ENCODE assay signal across 20 mouse cellular contexts in genomic region chr2:25051450-25051849, GRCm38 (mm10). TPM values are rescaled to one million over a fixed set of nuclear protein-coding genes. Genes with fewer than 3 reads are reported as not detected.
"Had no signal": no experiment of that assay in that cellular context is flagged by ENCODE, and none has a peak within 500 bp of the region (broad histone marks: within the 10 kb centered on the region; RNA-seq: fewer than 3 reads in every experiment).

No protein-coding gene starts in this region.

- H3K36me3 ChIP-seq: intestine, embryonic 15.5 days; midbrain, embryonic 15.5 days had no signal

- H3K4me2 ChIP-seq: intestine, embryonic 15.5 days; liver, embryonic 13.5 days; lung, embryonic 14.5 days; midbrain, embryonic 12.5 days; midbrain, embryonic 15.5 days; neural tube, embryonic 12.5 days; neural tube, embryonic 15.5 days had no signal

- DNase-seq: kidney, postnatal 14 days; liver, embryonic 13.5 days; lung, embryonic 14.5 days; right cerebral cortex, postnatal 4 days; thymus, adult 2 months; thymus, postnatal 14 days; thymus, postnatal 4 days had no signal

- H3K27ac ChIP-seq: intestine, embryonic 15.5 days; liver, embryonic 13.5 days; macrophage; midbrain, embryonic 12.5 days; midbrain, embryonic 15.5 days; neural tube, embryonic 12.5 days; neural tube, embryonic 15.5 days; stomach, postnatal 0 days had no signal

- H3K4me3 ChIP-seq: intestine, embryonic 15.5 days; liver, embryonic 13.5 days; midbrain, embryonic 12.5 days; midbrain, embryonic 15.5 days; neural tube, embryonic 12.5 days; neural tube, embryonic 15.5 days had no signal

- H3K9me3 ChIP-seq: intestine, embryonic 15.5 days; liver, embryonic 13.5 days; midbrain, embryonic 12.5 days; midbrain, embryonic 15.5 days; neural tube, embryonic 12.5 days; neural tube, embryonic 15.5 days had no signal

- H3K9ac ChIP-seq: intestine, embryonic 15.5 days; liver, embryonic 13.5 days; lung, embryonic 14.5 days; midbrain, embryonic 12.5 days; midbrain, embryonic 15.5 days; neural tube, embryonic 12.5 days; neural tube, embryonic 15.5 days had no signal

- ATAC-seq: intestine, embryonic 15.5 days; lung, postnatal 0 days; midbrain, embryonic 15.5 days had no signal

- H3K27me3 ChIP-seq: intestine, embryonic 15.5 days; liver, embryonic 13.5 days; midbrain, embryonic 12.5 days; midbrain, embryonic 15.5 days; neural tube, embryonic 12.5 days; neural tube, embryonic 15.5 days had no signal

RNA-seq across cellular contexts. Expression of gene Entpd8, which starts 28.7 kb away (rescaled TPM):
- total RNA-seq: layer of hippocampus, postnatal 14 days; left cerebral cortex, postnatal 10 days; left cerebral cortex, postnatal 36 days; megakaryocyte, adult 5-6 weeks had no signal
- polyA plus RNA-seq: limb, embryonic 11.5 days; lung, embryonic 14.5 days; macrophage; midbrain, embryonic 12.5 days; midbrain, embryonic 15.5 days; neural tube, embryonic 12.5 days; neural tube, embryonic 15.5 days had no signal

RNA-seq across cellular contexts. Expression of gene Noxa1, which starts 43.5 kb away (rescaled TPM):
- total RNA-seq: layer of hippocampus, postnatal 14 days; left cerebral cortex, postnatal 10 days; left cerebral cortex, postnatal 36 days; megakaryocyte, adult 5-6 weeks had no signal
- polyA plus RNA-seq: macrophage; midbrain, embryonic 12.5 days; midbrain, embryonic 15.5 days; neural tube, embryonic 12.5 days; neural tube, embryonic 15.5 days had no signal
